Mouse (Mus musculus): ENCODE measurements around the gene Olfr47. TPM values are rescaled to one million over a fixed set of nuclear protein-coding genes. Genes with fewer than 3 reads are reported as not detected.

Gene Olfr47
- polyA plus RNA-seq, 1 experiment from 2014 or later = not detected

- Histone ChIP-seq H3K36me3 (no peaks in the 10 kb centered on the region), H3K9me3 (replicated peaks) (no peaks in the 10 kb centered on the region), H3K27me3 (ENCODE audit: low read depth, poor library complexity, severe bottlenecking) (peaks cover 27% of the 10 kb centered on the region; the same call in 1 of the 2 replicates), H3K4me3 (peak overlapping the region; percentile 74), H3K27ac (peak overlapping the region; percentile 91), H3K4me1 (peaks cover 18% of the 10 kb centered on the region)
- 3% methylated on average over 8 of the region's 8 CpGs for WGBS
- DNase-seq (ENCODE audit: low spot score) = peak; percentile 39
These were observed 35.0 kb downstream of the Olfr47 start for GRCm38 (mm10) chr6:43266356-43266755.

DNA sequence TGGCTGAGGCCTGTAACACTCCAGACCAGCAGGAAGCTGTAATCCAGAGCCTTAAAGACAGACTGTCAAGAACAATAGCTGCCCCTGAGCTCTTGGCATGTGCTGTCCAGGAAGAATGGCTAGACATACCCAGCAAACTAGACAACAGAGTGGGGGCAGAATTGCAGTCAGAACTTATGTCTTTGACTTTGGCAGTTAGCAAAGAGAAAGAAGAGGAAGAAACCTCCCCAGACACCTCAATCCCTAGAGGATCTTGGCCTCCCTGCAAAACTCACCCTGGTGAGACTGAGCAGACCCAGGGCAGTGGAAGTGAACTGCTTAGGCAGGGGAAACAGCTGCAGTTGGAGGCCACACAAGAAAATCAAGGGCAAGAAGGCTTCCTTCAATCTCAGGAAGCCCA lies 41.3 kb downstream of the Olfr47 start:
- no peak for DNase-seq (ENCODE audit: low spot score)

DNA sequence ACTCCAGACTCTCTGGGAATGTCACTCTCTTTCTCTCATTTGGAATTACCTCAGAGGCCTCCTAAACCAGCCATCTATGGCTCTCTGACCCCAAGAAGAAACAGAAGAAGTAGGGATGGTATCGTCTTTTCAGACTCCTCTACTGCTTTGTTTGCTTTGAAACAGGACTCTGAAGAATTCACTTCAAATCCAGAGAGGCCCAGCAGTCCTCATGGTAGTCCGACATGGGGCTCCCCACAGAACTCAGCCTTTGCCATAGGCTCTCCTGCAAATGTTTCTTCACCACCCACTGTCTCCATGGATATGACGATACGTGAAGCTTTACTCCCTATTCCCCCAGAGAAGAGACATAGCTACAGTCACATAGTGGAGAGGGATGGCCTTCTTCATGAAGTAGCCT lies 42.8 kb downstream of the Olfr47 start:
- no peak for DNase-seq (ENCODE audit: low spot score)
- WGBS = 96% methylated on average over 4 of the region's 4 CpGs
- Histone ChIP-seq H3K27ac (no peak overlapping the region), H3K36me3 (0 out of 2 replicates have a peak, but pooled peaks cover 5% of the 10 kb centered on the region), H3K4me1 (no peaks in the 10 kb centered on the region), H3K9me3 (replicated peaks) (no peaks in the 10 kb centered on the region), H3K4me3 (no peak overlapping the region), H3K27me3 (ENCODE audit: low read depth, poor library complexity, severe bottlenecking) (no peaks in the 10 kb centered on the region)

More for the DNA sequence above, 41.3 kb downstream of the Olfr47 start:
- no peak overlapping the region for H3K27ac ChIP-seq
- no peaks in the 10 kb centered on the region for H3K9me3 ChIP-seq (replicated peaks)
- no peaks in the 10 kb centered on the region for H3K27me3 ChIP-seq (ENCODE audit: low read depth, poor library complexity, severe bottlenecking)
- 0 out of 2 replicates have a peak, but pooled peaks cover 5% of the 10 kb centered on the region for H3K36me3 ChIP-seq
- H3K4me3 ChIP-seq = no peak overlapping the region
- H3K4me1 ChIP-seq = no peaks in the 10 kb centered on the region

- no peak overlapping the region for H3K4me3 ChIP-seq
- no peak for DNase-seq (ENCODE audit: low spot score)
- H3K4me1 ChIP-seq = no peaks in the 10 kb centered on the region
- H3K9me3 ChIP-seq (replicated peaks) = no peaks in the 10 kb centered on the region
- H3K27ac ChIP-seq = no peak overlapping the region
- no peaks in the 10 kb centered on the region for H3K27me3 ChIP-seq (ENCODE audit: low read depth, poor library complexity, severe bottlenecking)
- H3K36me3 ChIP-seq = 0 out of 2 replicates have a peak, but pooled peaks cover 8% of the 10 kb centered on the region
These were observed 46.9 kb downstream of the Olfr47 start for GRCm38 (mm10) chr6:43278247-43278646.

DNA sequence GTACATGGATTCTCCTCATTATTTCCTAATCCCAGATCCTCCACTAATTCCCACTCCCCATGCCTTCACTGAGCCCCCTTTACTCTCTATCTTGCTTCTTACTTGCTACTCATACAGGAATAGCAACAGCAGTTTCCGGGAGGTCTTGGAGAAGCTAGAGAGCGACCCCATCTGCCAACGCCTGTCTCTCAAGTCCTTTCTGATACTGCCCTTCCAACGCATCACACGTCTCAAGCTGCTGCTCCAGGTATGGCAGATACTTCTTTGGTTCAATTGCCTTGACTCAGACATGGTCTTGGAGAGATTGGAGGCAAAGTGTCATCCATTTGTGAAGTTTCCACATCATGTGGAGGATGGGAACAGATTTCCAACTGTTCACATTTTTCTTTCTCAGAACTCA lies 49.2 kb downstream of the Olfr47 start:
- Histone ChIP-seq H3K36me3 (0 out of 2 replicates have a peak, but pooled peaks cover 3% of the 10 kb centered on the region), H3K9me3 (replicated peaks) (no peaks in the 10 kb centered on the region), H3K4me1 (no peaks in the 10 kb centered on the region), H3K4me3 (no peak overlapping the region), H3K27me3 (ENCODE audit: low read depth, poor library complexity, severe bottlenecking) (no peaks in the 10 kb centered on the region), H3K27ac (no peak overlapping the region)
- DNase-seq (ENCODE audit: low spot score) = no peak
- WGBS = 94% methylated on average over 5 of the region's 5 CpGs

Other genes with a start within 250 kb of the Olfr47 start
- not detected in 2 replicates for gene Olfr441, start 125.2 kb upstream of the Olfr47 start, polyA plus RNA-seq (2016; fragmentation: Nextera tagmentation; extraction: Ambion mirVana)
- not detected in 2 replicates for gene Olfr237-ps1, start 85.0 kb upstream of the Olfr47 start, polyA plus RNA-seq (2016; fragmentation: Nextera tagmentation; extraction: Ambion mirVana)
- not detected in 2 replicates for gene Olfr437, start 68.2 kb upstream of the Olfr47 start, polyA plus RNA-seq (2016; fragmentation: Nextera tagmentation; extraction: Ambion mirVana)
- gene Olfr13, start 59.4 kb upstream of the Olfr47 start, polyA plus RNA-seq (2016; fragmentation: Nextera tagmentation; extraction: Ambion mirVana) = not detected in 2 replicates
- gene Olfr435, start 34.4 kb upstream of the Olfr47 start, polyA plus RNA-seq (2016; fragmentation: Nextera tagmentation; extraction: Ambion mirVana) = not detected in 2 replicates
- not detected in 2 replicates for gene Olfr434, start 18.5 kb upstream of the Olfr47 start, polyA plus RNA-seq (2016; fragmentation: Nextera tagmentation; extraction: Ambion mirVana)
- 6.9 and 8.1 TPM in 2 replicates for gene Arhgef5, start 34.1 kb downstream of the Olfr47 start, polyA plus RNA-seq (2016; fragmentation: Nextera tagmentation; extraction: Ambion mirVana)
- gene Nobox, start 78.0 kb downstream of the Olfr47 start, polyA plus RNA-seq (2016; fragmentation: Nextera tagmentation; extraction: Ambion mirVana) = not detected in 2 replicates